Mouse (Mus musculus): ENCODE data around the gene Dnmt1.

DNA sequence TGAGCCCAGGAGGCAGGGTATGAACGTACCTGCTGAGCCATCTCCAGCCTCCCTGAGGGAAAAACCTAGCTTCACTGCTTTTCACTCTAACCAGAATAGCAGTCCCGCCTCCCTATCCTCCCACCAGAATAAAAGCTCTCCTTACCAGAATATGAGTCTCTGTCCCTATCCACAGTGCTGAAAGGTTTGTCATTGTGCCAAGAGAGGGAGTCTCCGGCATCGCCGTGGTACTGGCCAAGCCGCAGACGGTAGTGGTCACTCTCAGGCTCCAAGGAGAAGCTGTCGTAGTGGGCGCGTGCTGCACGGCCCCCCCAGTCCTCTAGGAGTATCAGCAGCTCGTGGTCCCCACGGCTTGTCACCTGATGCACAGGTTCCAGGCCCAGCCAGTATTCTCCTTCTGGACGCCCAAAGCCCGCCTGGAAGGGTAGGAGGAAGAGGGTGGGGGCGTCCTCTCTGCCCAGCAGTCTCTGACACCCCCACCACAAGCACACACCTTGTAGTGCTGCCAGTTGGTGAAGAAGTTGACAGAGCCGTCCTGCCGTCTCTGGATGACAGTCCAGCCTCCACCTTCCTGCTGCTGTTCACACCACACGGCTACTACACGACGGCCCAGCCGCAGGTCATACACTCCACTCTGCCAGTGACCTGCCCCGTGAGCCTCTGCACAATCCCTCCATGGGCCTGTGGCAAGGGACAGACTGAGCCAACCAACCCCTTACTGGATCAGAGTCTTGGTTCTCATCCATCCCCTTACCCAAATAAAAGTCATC is 84.5 kb downstream of the Dnmt1 start:
- TF ChIP-seq CTCF (IDR thresholded peaks at IDR 0.05; ENCODE audit: low read depth, low read length) (no peak), POLR2AphosphoS5 (IDR thresholded peaks at IDR 0.05; ENCODE audit: insufficient replicate concordance, low read depth, low read length) (no peak), TAL1 (conservative IDR thresholded peaks at IDR 0.05; ENCODE audit: low read depth, low read length) (no peak), GATA1 (IDR thresholded peaks at IDR 0.05; ENCODE audit: borderline replicate concordance, low read length) (no peak), GATA2 (IDR thresholded peaks at IDR 0.05; ENCODE audit: borderline replicate concordance, low read depth, low read length) (no peak)

All from G1E (cell line).